Mouse (Mus musculus) midbrain, embryonic 13.5 days (tissue): Measurements from ENCODE around the gene Rtn4rl1. TPM values are rescaled to one million over a fixed set of nuclear protein-coding genes. Genes with fewer than 3 reads are reported as not detected.

Source experiments
- ATAC-seq: fragments of 200-750 bp; cut with Nextera tagmentation; 2 replicates; pipeline ENCODE4 v1.8.0; 2017; ENCODE audit warnings: mild to moderate bottlenecking, moderate TSS enrichment, moderate library complexity
- H3K27ac ChIP-seq: fragments of 300-500 bp; sonication (generic); 2 replicates; pipeline ENCODE4 v1.5.1; 2015; ENCODE audit warnings: inconsistent platforms, mild to moderate bottlenecking, moderate library complexity
- H3K27me3 ChIP-seq: fragments of 300-500 bp; sonication (generic); 2 replicates; pipeline ENCODE4 v1.6.1; 2015; ENCODE audit warnings: mild to moderate bottlenecking, inconsistent platforms
- H3K36me3 ChIP-seq: fragments of 300-500 bp; sonication (generic); 2 replicates; pipeline ENCODE4 v1.6.1; 2015; ENCODE audit warnings: mild to moderate bottlenecking, inconsistent platforms
- H3K4me1 ChIP-seq: fragments of 300-500 bp; sonication (generic); replicated peaks from 2 replicates; pipeline ENCODE4 v1.6.1; 2015; ENCODE audit warnings: inconsistent platforms
- H3K4me2 ChIP-seq: fragments of 300-500 bp; sonication (generic); replicated peaks from 2 replicates; pipeline ENCODE4 v1.6.1; 2015; ENCODE audit warnings: moderate library complexity, mild to moderate bottlenecking, inconsistent platforms
- H3K4me3 ChIP-seq: fragments of 300-500 bp; sonication (generic); replicated peaks from 2 replicates; pipeline ENCODE4 v1.5.1; 2015; ENCODE audit warnings: mild to moderate bottlenecking, inconsistent platforms
- H3K9ac ChIP-seq: fragments of 300-500 bp; sonication (generic); replicated peaks from 2 replicates; pipeline ENCODE4 v1.6.1; 2015; ENCODE audit warnings: mild to moderate bottlenecking, inconsistent platforms
- H3K9me3 ChIP-seq: fragments of 300-500 bp; sonication (generic); 2 replicates; pipeline ENCODE4 v1.6.1; 2016; ENCODE audit warnings: mild to moderate bottlenecking, inconsistent platforms
- WGBS: fragments of 180-500 bp; shearing (Covaris S2); methylation state at CpG from one replicate; pipeline ENCODE4 v1.1.7; 2015; 5-methylcytosine and 5-hydroxymethylcytosine counted together
- polyA plus RNA-seq: library from polyadenylated mRNA; unstranded; fragments of >200 nt; fragmentation: Nextera tagmentation; extraction: Ambion mirVana; gene quantifications from 2 replicates; pipeline ENCODE4 v1.2.1, GENCODE M21; 2015

Gene Rtn4rl1
- polyA plus RNA-seq, 1 experiment from 2014 or later, result 12.7 TPM

DNA sequence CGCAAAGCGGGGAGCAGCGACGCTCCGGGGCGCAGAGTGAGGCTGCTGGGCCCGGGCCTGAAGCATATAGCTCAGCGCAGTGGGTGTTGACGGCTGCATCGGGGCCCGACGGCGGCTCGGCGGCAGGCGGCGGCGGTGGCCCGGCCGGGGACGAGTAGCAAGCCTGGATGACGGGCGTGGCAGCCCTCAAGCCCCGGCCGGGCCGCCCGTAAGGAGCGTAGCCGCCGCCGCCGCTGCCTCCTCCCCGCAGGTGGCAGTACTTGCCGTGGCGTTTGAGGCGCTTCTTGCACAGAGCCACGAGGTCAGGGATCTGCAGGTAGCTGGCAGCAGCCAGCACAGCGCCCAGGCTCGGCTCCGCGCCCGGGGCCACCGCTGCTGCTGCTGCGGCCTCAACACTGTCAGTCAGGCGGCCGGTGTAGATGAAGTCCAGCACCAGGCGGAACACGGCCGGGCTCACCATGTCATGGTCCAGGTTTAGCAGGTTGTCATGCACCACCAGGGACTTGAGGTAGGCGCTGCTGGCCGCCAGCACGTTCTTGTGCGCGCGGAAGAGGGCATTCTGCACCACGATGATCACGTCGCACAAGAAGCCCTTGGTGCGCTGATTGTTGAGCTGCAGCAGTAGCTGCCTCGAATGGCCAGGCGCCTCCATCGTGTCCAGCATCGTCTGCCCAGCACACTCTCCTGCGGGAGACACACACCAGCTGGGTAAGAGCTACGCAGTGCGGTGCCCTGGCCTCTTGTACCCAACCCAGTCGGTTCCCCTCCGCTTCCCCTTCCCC, 26.5 kb upstream of the Rtn4rl1 start:
- WGBS, result 2% methylated on average over 66 of the region's 68 CpGs
- Histone ChIP-seq H3K9ac (peak overlapping the region; percentile 54), H3K4me1 (peaks cover 67% of the 10 kb centered on the region), H3K9me3 (no peaks in the 10 kb centered on the region), H3K27ac (no peak overlapping the region), H3K4me2 (peak overlapping the region; percentile 75), H3K36me3 (peaks cover 14% of the 10 kb centered on the region), H3K27me3 (peaks cover 90% of the 10 kb centered on the region), H3K4me3 (peak overlapping the region; percentile 48)
- ATAC-seq, result no peak

DNA sequence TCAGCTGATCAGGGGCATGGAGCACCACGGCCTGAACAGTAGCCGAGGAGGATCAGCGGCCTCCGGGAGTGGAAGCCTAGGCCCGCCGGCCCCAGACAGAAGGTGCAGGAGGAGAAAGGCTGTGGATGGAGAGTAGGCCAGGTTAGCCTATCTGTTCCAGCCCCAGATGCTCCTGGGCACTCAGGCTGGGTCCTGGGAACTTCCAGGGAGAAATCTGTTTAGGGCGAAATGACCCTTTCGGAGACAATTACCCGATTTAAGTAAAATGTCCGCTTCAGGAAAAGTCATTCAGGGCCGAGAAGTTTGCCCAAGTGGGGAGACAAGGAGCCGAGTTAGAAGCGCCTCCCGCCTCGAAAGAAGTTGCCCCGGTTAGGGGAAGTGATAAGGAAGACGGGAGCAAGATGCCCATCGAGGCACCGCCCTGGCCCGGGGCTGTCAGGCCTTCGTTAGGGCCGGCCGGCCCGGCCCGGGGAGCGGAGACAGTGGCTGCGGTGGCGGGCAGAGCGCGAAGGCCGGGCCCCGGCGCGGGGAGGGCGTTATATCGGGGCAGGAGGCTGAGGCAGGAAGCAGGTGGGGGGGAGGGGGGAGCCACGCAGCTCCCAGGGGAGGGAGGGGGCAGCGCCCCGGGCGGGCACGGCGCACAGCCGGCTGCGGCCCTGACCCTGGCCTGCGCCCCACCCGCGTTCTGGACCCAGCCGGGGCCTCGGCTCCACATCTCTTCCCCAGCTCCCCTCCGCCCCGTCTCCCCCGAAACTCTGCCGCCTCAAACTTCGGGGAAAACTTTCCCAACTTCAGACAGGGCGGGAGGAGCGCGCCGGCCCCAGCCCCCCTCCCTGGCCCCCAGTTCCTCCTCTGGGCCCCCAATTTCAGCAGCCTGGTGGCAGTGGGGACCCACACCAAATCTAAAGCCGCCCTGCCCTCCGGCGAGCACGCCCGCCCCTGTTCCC, 25.7 kb upstream of the Rtn4rl1 start:
- no peak overlapping the region for H3K27ac ChIP-seq
- H3K9ac ChIP-seq, result peak overlapping the region; percentile 62
- H3K9me3 ChIP-seq, result no peaks in the 10 kb centered on the region
- peak overlapping the region; percentile 75 for H3K4me2 ChIP-seq
- peaks cover 74% of the 10 kb centered on the region for H3K4me1 ChIP-seq
- H3K36me3 ChIP-seq, result peaks cover 8% of the 10 kb centered on the region
- 2% methylated on average over 49 of the region's 63 CpGs for WGBS
- no peak for ATAC-seq
- peak overlapping the region; percentile 48 for H3K4me3 ChIP-seq
- peaks cover 94% of the 10 kb centered on the region for H3K27me3 ChIP-seq

DNA sequence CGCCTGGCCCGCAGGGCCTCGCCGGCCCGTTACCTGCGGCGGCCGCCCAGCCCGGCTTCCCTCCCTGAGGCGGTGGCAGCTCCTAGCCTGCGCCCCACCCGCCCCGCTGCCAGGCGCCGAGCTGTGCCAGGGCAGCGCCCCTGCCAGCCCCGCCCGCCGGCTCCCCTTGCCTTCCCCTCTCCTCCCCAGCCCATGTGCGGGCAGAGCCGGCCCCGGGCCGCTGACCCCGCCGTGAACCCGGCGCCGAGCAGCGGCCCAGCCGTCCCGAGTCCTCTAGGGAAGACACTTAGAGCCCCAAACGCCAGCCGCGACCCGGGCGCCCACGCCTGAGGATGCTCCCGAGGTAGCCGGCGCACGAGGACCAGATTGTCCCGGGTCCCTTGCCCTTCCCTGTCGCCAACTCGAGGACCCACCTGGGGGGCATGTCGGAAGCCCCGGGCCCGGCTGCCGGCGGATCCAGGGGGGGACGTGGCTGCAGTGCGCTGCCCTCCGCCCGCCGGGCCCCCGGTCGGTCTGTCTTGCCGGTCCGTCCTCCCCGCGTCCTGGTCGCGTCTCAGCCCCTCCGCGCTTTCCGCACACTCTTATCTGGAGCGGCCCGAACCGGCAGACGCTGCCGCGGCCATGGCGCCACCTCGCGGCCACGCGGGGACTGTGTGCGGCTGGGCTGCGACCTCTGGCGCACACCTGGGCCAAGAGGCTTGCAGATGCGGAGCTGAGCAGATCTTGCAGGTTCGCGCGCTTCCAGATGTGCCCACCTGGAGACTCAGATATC, 24.8 kb upstream of the Rtn4rl1 start:
- H3K4me2 ChIP-seq, result peak overlapping the region; percentile 75
- H3K36me3 ChIP-seq, result no peaks in the 10 kb centered on the region
- under 1% methylated on average over 81 of the region's 83 CpGs for WGBS
- ATAC-seq, result peak; percentile 25; the same call in 1 of the 2 replicates
- peaks cover 79% of the 10 kb centered on the region for H3K4me1 ChIP-seq
- no peaks in the 10 kb centered on the region for H3K9me3 ChIP-seq
- H3K27ac ChIP-seq, result no peak overlapping the region
- peak overlapping the region; percentile 62 for H3K9ac ChIP-seq
- peaks cover 89% of the 10 kb centered on the region for H3K27me3 ChIP-seq
- peak overlapping the region; percentile 48 for H3K4me3 ChIP-seq

DNA sequence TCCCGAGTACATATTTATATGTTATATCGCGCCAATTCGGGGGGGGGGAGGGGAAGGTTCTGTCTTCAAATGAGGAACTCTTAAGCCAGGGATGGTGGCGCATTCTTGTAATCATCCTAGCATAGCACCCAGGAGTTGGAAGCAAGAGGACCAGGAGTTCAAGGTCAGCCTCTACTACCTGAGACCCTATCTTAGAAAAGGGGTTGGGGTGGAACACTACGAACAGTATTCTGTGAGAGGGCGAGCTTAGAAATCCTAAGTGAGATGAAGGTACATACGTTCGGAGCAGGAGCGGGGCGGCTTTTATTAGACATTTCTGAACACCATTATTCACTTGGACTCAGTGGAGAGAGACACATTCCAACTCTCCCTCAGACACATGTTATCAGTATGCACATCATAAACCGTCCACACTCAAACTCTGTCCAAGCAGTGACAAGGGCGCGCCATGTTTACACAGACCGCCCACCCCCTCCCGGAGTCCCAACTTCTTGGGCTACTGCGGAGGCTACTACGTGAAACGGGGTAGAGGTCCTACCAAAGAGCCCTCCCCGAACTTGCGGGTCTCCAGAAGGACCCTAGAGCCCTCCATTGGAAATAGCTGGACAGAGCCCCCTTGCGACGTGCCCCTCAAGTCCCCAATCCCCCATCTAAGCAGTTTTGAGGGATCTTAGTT, 24.0 kb upstream of the Rtn4rl1 start, which contains the start of gene Hic1:
Gene Hic1, minus strand, starts transcription at position 115 of the 676 bp plus-strand sequence.
- Histone ChIP-seq H3K9ac (peak within 1 kb of the TSS; percentile 62), H3K27me3 (peaks cover 81% of the 10 kb centered on the region), H3K36me3 (no peaks in the 10 kb centered on the region), H3K4me1 (peaks cover 85% of the 10 kb centered on the region), H3K4me3 (peak within 1 kb of the TSS; percentile 48), H3K4me2 (peak within 1 kb of the TSS; percentile 75), H3K9me3 (no peaks in the 10 kb centered on the region), H3K27ac (0 out of 2 replicates have a peak within 1 kb of the TSS, but pooled peaks have one; percentile 51)
- ATAC-seq, result no peak
- WGBS, result 6% methylated on average over 23 of the region's 23 CpGs

DNA sequence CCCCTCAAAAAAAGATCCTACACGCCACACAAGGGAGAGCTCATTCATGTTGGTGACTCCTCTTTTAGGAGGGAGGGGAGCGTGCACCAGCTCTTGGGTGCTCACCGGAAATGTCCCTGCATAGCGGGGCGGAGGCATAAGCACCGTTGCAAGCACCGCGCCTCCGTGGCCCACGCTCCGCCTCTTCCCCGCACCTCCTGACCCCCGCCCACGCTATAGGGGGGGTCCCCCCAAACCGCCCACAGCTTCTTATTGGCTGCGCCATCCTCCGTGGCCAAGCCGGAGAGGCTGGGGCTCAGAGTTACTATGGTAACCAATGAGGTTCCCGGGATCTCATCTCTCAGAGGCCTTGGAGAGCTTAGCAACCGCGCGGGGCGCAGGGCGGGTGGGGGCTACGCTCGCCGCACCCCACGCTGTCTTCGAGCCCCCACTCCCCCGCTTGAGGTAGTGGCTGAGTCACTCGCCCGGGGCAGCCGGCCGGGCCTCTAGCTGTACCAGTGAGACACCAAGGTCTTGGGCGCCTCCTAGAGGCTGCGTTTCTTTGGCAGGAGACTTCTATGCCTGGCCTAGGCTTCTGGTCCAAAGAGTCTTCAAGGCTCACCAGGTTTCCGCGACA, 23.3 kb upstream of the Rtn4rl1 start:
- Histone ChIP-seq H3K4me3 (peak overlapping the region; percentile 48), H3K4me1 (peaks cover 85% of the 10 kb centered on the region), H3K27me3 (peaks cover 77% of the 10 kb centered on the region), H3K4me2 (peak overlapping the region; percentile 75), H3K9me3 (no peaks in the 10 kb centered on the region), H3K36me3 (no peaks in the 10 kb centered on the region), H3K27ac (0 out of 2 replicates have a peak overlapping the region, but pooled peaks have one; percentile 51), H3K9ac (peak overlapping the region; percentile 44; the same call in 1 of the 2 replicates)
- WGBS, result under 1% methylated on average over 38 of the region's 38 CpGs
- peak; percentile 57 for ATAC-seq

DNA sequence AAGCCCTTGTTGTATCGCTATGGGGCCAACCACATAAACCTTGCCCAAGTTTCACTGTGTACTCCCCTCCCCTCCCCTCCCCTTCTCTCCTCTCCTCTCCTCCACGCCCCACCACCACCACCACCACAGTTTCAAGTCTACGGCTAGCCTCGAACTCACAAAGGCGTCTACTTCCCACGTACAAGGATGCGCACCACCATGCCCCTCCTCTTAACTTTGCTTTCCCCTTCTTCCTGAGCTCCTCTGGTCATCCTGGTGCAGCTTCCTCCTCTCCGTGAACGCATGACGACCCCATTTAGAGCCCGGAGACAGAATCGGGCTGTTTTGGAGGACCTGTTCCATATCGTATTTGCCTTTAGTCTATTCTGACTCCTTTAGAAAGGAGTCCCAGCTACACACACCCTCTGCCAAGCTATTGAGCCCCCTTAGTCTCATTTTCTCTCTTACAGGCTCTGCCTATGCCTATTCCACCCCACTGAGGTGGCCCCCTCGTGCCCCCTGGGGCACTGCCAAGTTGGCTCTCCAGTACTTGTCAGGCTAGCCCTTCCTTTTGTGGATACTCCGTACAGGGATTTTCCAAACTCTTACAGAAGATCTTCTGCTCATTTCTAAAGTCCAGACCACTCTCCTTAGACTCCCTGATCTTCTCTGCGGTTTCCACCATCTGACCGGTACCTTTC, 22.3 kb upstream of the Rtn4rl1 start:
- peaks cover 74% of the 10 kb centered on the region for H3K4me1 ChIP-seq
- peaks cover 74% of the 10 kb centered on the region for H3K27me3 ChIP-seq
- H3K4me3 ChIP-seq, result peak overlapping the region; percentile 66
- H3K4me2 ChIP-seq, result peak overlapping the region; percentile 75
- no peaks in the 10 kb centered on the region for H3K36me3 ChIP-seq
- 4% methylated on average over 17 of the region's 17 CpGs for WGBS
- H3K9ac ChIP-seq, result no peak overlapping the region
- no peaks in the 10 kb centered on the region for H3K9me3 ChIP-seq
- ATAC-seq, result no peak
- no peak overlapping the region for H3K27ac ChIP-seq

DNA sequence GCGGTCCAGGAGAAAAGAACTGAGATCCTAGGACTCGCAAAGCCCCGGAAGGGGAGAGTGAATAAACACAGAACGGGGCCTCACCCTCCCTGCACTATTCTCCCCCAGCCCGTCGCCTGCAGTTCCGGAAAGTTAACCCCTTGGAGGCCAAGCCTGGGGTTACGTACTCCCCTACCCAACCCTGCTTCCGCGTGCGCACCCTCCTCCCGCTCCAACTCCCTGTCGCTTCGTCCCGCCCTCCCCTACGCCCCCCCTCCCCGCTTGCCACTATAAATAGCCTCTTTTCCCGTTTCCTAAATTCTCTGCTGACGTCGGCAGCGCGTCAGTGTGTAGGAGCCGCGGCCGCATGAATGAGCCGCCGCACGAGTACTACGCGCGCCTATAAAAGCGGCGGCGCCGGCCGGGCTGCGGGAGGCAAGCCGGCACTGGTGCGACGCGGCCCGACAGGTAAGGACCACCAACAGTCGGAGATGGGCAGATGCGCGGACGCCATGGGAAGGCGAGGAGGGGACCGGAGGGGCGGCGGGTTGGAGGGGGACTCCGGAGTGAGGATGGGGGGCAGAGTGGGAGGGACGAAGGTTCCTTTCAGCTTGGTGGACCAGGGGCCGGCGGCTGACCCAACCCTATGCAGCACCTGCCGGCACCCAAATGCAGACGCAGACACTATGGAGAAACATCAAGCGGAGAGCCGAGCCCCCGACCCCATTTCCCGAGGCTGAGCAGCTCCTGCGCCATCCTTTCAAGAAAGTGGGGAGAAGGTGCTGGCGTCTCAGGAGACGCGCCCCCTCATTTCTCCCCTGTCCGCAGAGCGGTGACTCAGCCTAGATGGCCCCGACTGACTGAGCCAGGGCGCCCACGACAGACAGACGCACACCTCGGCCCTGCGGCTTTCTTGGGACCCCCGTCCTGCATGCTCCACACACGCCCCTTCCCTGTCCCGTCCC, 21.2 kb upstream of the Rtn4rl1 start:
- Histone ChIP-seq H3K4me2 (peak overlapping the region; percentile 72), H3K27me3 (peaks cover 68% of the 10 kb centered on the region), H3K27ac (no peak overlapping the region), H3K9me3 (no peaks in the 10 kb centered on the region), H3K4me3 (peak overlapping the region; percentile 66), H3K9ac (peak overlapping the region; percentile 66), H3K36me3 (peaks cover 11% of the 10 kb centered on the region), H3K4me1 (peaks cover 63% of the 10 kb centered on the region)
- WGBS, result under 1% methylated on average over 75 of the region's 75 CpGs
- peak; percentile 3; the same call in 1 of the 2 replicates for ATAC-seq

DNA sequence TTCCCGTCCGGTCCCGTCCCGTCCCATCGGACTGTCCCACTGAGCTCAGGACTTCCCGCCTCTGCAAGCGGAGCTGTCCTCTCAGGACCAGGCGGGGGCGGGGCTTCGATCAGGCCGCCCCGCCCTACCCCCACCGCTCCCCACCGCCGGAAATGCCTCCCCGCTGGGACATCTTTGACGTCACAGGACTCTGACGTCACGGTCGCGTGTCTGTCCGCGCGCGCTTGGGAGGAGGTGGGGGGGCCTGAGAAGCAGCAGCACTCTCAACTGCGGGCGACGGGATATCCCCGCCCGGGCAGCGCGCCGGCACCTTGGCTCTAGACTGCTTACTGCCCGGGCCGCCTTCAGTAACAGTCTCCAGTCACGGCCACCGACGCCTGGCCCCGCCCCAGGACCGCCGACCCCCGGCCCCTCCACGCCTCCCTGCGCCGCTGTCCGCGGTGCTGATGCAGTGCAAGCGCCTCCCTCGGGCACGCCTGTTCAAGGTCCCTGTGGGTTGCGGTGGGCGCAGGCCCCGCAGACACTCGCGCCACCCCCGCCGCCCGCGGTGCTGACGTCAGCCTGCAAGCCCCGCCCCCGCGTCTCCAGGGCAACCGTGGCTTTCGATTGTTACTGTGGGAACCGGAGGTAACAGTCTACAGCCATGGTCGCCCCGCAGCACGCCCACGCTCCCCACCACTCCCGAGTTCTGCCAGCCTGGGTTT, 20.3 kb upstream of the Rtn4rl1 start:
- under 1% methylated on average over 55 of the region's 71 CpGs for WGBS
- peaks cover 63% of the 10 kb centered on the region for H3K4me1 ChIP-seq
- no peaks in the 10 kb centered on the region for H3K9me3 ChIP-seq
- peak overlapping the region; percentile 78 for H3K27ac ChIP-seq
- peak overlapping the region; percentile 72 for H3K4me2 ChIP-seq
- peak overlapping the region; percentile 66 for H3K9ac ChIP-seq
- ATAC-seq, result peak; percentile 68
- peaks cover 14% of the 10 kb centered on the region for H3K36me3 ChIP-seq
- H3K4me3 ChIP-seq, result peak overlapping the region; percentile 66
- peaks cover 60% of the 10 kb centered on the region for H3K27me3 ChIP-seq

DNA sequence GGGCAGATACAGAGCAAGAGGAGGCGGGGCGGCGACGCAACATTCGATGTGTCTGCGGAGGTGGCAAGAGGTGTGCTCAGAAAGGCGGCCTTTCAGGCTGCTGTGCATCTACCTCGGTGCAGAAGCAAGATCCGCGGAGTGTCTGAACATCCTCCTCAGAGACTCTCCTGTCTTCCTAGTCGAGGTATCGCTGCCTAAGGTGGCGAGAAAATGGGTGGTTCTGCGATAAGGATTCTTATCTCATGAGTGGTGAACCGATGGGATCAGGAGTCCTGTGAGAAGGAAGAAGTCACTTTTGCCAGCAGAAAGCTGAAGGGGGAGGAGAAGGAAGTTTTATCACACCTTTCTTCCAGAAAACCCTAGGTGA, 19.8 kb upstream of the Rtn4rl1 start:
- no peak for ATAC-seq
- peaks cover 55% of the 10 kb centered on the region for H3K27me3 ChIP-seq
- WGBS, result 4% methylated on average over 15 of the region's 15 CpGs
- H3K27ac ChIP-seq, result peak overlapping the region; percentile 78; the same call in 1 of the 2 replicates
- H3K4me3 ChIP-seq, result peak overlapping the region; percentile 66
- peak overlapping the region; percentile 72 for H3K4me2 ChIP-seq
- H3K4me1 ChIP-seq, result peaks cover 57% of the 10 kb centered on the region
- H3K9me3 ChIP-seq, result no peaks in the 10 kb centered on the region
- H3K9ac ChIP-seq, result peak overlapping the region; percentile 66
- H3K36me3 ChIP-seq, result peaks cover 14% of the 10 kb centered on the region
